Mouse (Mus musculus) spleen, postnatal 36 days (tissue): Measurements from ENCODE around the gene Clcnkb.

ENCODE experiments used
- DNase-seq, 2 experiments: peaks; one replicate each; pipeline ENCODE4 v3.0.0; 2022; ENCODE audit warnings: low spot score in 2 of 2, mixed read lengths in 1 of 2

Gene Clcnkb

GRCm38 (mm10) chr4:141357811-141358210 is 58.0 kb downstream of the Clcnkb start:
- DNase-seq: no peak
